Mouse (Mus musculus) cortical plate, adult 2 months (tissue): Measurements from ENCODE around the gene Tmem42.

Experiments used
- CTCF ChIP-seq: fragments of 200-500 bp; IDR thresholded peaks from 2 replicates; pipeline ENCODE4 v1.5.1; 2011; ENCODE audit warnings: mild to moderate bottlenecking, control low read depth, low read length; ENCODE audit not compliant: insufficient read depth; ENCODE audit errors: extremely low read depth
- POLR2A ChIP-seq: fragments of 200-500 bp; IDR thresholded peaks from 2 replicates; pipeline ENCODE4 v1.6.1; 2011; ENCODE audit warnings: mild to moderate bottlenecking, low read length, control low read depth; ENCODE audit not compliant: insufficient read depth; ENCODE audit errors: extremely low read depth

DNA sequence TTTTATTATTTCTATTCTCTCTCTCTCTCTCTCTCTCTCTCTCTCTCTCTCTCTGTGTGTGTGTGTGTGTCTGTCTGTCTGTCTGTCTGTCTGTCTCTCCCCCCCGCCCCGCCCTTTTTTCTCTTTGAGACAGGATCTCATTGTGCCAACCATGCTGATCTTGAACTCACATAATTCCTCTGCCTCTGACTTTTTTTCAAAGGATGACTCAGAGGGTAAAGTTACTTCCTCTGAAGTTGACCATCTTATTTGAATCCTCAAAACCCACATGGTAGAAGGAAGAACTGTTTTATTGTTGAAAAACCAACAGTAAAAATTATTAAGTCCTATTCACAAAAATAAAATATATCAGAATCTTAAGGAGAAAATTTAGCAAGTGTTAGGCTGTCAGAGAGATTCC is 16.4 kb upstream of the Tmem42 start:
- TF ChIP-seq CTCF (no peak), POLR2A (no peak)
